Mouse (Mus musculus): ENCODE data around the gene Mrto4.

GRCm38 (mm10) chr4:139380775-139381451, 28.5 kb upstream of the Mrto4 start:
- no peak for TF ChIP-seq HCFC1 (IDR thresholded peaks at IDR 0.05; ENCODE audit: borderline replicate concordance, insufficient read depth, low read length)
- TF ChIP-seq CHD2 (IDR thresholded peaks at IDR 0.05; ENCODE audit: low read depth, low read length), result no peak

All from ES-E14 (cell line).